Mouse (Mus musculus) layer of hippocampus, adult 8-10 months (tissue): ENCODE results near the gene 1700008P02Rik. TPM values are rescaled to one million over a fixed set of nuclear protein-coding genes. Genes with fewer than 3 reads are reported as not detected.
"Not testable (repeated sequence)": the region's sequence is repeated elsewhere in the genome, so short reads cannot be mapped to it uniquely, and the experiment has no call there.

Experiments used
- DNase-seq, 2 experiments: peaks; one replicate each; pipeline ENCODE4 v3.0.0; 2022; ENCODE audit warnings: low spot score in 2 of 2
- total RNA-seq, 4 experiments: library from RNA; stranded (reverse); gene quantifications; 2 replicates each; pipeline ENCODE4 v1.2.4; 2022

1700008P02Rik gene
- not detected for total RNA-seq

DNA sequence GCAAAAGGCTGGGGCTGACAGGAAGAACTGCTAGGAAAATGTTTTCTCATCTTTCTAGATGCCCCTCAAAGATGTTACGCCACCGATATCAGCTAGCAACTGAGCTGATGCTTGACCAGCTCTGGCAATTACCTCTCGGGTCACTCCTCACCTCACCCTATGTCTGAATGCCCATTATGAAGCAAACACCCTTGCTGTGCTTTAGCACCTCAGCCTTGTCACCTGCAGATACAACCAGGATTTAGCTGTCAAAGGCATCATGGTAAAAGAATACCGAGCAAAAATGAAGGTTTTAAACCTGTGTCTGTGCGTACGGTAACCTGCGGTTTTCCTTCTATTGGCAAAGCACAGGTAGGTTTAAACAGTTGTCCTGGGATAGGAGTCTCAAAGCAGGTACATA lies at the start of gene 1700008P02Rik:
1700008P02Rik (minus strand) TSS at position 101 of the 400 bp plus-strand sequence.
- DNase-seq: no peak

DNA sequence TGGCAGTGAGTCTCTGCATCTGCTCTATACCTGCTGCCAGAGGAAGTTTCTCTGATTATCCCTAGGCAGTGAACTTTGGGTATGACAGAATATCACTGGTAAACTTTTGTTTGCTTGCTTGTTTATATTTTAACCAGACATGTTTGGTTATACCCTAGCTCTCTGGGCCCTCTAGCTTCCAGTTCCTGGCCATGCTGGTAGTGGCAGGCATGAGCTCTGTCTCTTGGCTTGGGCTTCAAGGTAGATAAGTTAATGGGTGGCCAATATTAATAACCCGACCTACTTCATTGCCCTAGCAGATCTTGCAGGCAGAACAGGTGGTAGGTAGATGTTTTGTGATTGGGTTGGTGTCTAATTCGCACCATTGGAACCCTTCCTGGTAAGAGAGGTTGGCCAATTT lies 29.2 kb upstream of the 1700008P02Rik start:
- DNase-seq: no peak

DNA sequence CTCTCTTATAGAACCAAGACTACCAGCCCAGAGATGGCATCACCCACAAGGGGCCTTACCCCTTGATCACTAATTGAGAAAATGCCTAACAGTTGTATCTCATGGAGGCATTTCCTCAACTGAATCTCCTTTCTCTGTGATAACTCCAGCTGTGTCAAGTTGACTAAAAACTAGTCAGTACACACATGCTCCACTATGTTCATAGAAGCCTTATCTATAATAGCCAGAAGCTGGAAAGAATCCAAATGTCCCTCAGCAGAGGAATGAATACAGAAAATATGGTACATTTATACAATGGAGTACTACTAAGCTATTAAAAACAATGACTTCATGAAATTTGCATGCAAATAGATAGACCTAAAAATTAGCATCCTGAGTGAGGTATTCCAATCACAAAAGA lies 17.9 kb upstream of the 1700008P02Rik start:
- not testable (repeated sequence) for DNase-seq

DNA sequence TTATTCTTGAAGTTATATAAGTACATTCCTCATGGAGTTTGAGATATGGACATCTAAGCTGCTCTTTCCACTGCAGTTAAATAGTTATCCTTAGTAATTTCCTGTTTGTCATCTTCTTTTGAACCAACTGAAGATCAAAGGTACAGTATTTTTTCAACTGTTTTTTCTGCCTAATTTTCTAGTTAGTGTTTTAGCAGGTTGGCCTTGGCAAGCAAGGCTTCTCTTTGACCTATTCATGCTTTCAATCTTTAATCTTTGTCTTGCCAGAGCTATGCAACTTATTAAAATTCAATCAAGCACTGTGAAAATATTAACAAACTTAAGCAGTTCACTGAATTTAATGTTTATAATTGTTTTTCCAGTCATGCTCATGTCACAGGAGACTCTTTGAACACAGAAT lies 14.0 kb upstream of the 1700008P02Rik start:
- no peak for DNase-seq

DNA sequence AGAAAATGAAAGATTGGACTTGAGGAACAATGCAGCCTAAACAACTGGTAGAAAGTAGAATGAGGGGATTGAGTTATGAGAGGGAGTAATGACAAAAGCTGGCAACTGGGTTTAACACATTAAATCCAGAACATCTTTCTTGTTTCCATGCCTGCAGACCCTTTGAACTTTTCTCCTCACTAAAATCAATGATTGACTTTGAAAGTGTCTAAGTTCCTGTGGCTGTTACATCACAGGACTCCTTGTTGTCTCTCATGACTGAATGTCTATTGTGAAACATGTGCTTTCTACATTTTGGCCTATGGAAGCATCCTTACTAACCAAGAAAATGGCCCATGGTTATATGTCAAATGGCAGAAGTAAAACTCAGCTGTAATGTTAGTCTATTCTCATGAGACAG lies 2.4 kb downstream of the 1700008P02Rik start:
- no peak for DNase-seq
